Mouse (Mus musculus) lung, adult 18-20 months (tissue): ENCODE measurements around the gene Washc3.

Experiments used
- DNase-seq, 2 experiments: peaks; one replicate each; pipeline ENCODE4 v3.0.0; 2022; ENCODE audit warnings: mixed read lengths in 2 of 2

Gene Washc3

GRCm38 (mm10) chr10:88260309-88260708, 59.4 kb downstream of the Washc3 start:
- peak in 1 of 2 experiments; percentile 23 for DNase-seq

- peak in 1 of 2 experiments; percentile 4 for DNase-seq
Observed at GRCm38 (mm10) chr10:88261186-88261585, 60.3 kb downstream of the Washc3 start.

- DNase-seq: no peak
Observed at GRCm38 (mm10) chr10:88263383-88263782, 62.5 kb downstream of the Washc3 start.

GRCm38 (mm10) chr10:88274045-88274444, 73.2 kb downstream of the Washc3 start:
- DNase-seq: no peak

- no peak for DNase-seq
Observed at GRCm38 (mm10) chr10:88281699-88282098, 80.8 kb downstream of the Washc3 start.

- no peak for DNase-seq
Observed at GRCm38 (mm10) chr10:88284343-88284990, 83.6 kb downstream of the Washc3 start.

- DNase-seq: no peak
Observed at GRCm38 (mm10) chr10:88287261-88287660, 86.4 kb downstream of the Washc3 start.

- no peak for DNase-seq
Observed at GRCm38 (mm10) chr10:88288061-88288460, 87.2 kb downstream of the Washc3 start.

GRCm38 (mm10) chr10:88295091-88295490, 94.2 kb downstream of the Washc3 start:
- DNase-seq: no peak
